Mouse (Mus musculus): ENCODE measurements at regions not wholly inside any gene's neighbourhood (a gene's known extent, or its start where the extent isn't known, plus 50 kb on each side); places are given as distances from the start of the nearest gene placed in this dataset.

DNA sequence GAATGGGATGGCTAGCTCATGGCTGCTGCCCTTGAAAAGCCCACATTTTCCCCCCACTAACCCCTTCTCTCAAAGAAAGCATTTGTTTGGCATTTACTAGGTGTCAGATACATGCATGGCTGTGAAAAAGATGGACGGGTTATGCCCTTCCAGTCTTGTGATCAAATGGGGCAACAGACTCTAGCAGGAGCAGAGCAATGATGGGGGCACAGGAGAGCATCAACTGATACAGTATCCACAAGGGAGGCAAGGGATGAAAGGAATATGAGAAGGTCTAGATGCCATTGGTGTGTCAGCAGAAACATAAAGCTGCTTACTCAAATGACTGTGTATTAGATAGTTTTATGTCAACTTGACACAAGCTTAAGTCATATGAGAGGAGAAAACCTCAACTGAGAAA, 315.9 kb downstream of the Mycn start:
- Histone ChIP-seq H3K4me3 (ENCODE audit: low read length) (no peak overlapping the region), H3K27me3 (ENCODE audit: insufficient read depth, low read length) (no peaks in the 10 kb centered on the region), H3K4me1 (ENCODE audit: insufficient read depth, low read length) (no peaks in the 10 kb centered on the region), H3K9ac (replicated peaks; ENCODE audit: low read length) (no peak overlapping the region), H3K4me2 (ENCODE audit: low read depth, low read length) (no peak overlapping the region), H3K9me3 (ENCODE audit: low read length) (no peaks in the 10 kb centered on the region), H3K36me3 (ENCODE audit: insufficient read depth, low read length) (no peaks in the 10 kb centered on the region), H3K27ac (no peak overlapping the region)
- TF ChIP-seq CTCF (IDR thresholded peaks at IDR 0.05; ENCODE audit: low read depth) = no peak
- DNase-seq (ENCODE audit: low spot score) (no peak), ATAC-seq (no peak)
- 91% methylated on average over 1 of the region's 1 CpGs for WGBS

DNA sequence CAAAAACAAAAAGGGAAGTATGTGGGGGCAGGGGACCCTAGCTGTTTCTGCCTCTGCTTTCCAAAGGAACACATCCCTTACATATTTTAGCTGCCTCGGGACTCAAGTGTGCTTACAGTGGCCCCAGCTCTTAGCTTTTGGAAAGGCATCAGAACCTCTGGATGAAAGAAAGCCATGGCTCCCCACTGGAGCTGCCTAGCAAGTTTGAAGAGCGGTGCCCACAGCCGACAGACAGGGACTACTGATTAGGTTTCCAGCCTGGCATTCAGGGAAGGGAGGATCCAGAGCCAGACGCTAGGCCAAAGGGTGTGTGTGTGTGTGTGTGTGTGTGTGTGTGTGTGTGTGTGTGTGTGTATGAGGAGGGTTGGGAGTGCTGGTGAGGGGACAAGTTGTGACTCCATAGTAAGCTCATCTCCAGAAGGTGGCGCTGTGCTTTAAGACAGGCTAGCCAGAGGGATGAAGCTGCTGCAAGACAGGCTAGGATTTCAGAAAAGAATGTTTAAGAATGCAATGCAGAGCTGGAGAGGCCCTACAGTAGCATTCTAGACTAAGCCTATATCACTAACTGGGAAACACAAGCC, 318.9 kb downstream of the Mycn start:
- Histone ChIP-seq H3K27ac (no peak overlapping the region; the same call in 1 of the 2 replicates), H3K27me3 (ENCODE audit: insufficient read depth, low read length) (no peaks in the 10 kb centered on the region), H3K9ac (replicated peaks; ENCODE audit: low read length) (no peak overlapping the region), H3K36me3 (ENCODE audit: insufficient read depth, low read length) (no peaks in the 10 kb centered on the region), H3K9me3 (ENCODE audit: low read length) (no peaks in the 10 kb centered on the region), H3K4me2 (ENCODE audit: low read depth, low read length) (no peak overlapping the region), H3K4me1 (ENCODE audit: insufficient read depth, low read length) (no peaks in the 10 kb centered on the region), H3K4me3 (ENCODE audit: low read length) (no peak overlapping the region)
- peak; percentile 92 for ATAC-seq
- 18% methylated on average over 5 of the region's 5 CpGs for WGBS
- DNase-seq (ENCODE audit: low spot score) = peak; percentile 98
- peak; percentile 91 for TF ChIP-seq CTCF (IDR thresholded peaks at IDR 0.05; ENCODE audit: low read depth)

- Histone ChIP-seq H3K36me3 (ENCODE audit: insufficient read depth, low read length) (no peaks in the 10 kb centered on the region), H3K9ac (replicated peaks; ENCODE audit: low read length) (no peak overlapping the region), H3K4me1 (ENCODE audit: insufficient read depth, low read length) (no peaks in the 10 kb centered on the region), H3K27ac (no peak overlapping the region), H3K9me3 (ENCODE audit: low read length) (no peaks in the 10 kb centered on the region), H3K27me3 (ENCODE audit: insufficient read depth, low read length) (no peaks in the 10 kb centered on the region), H3K4me2 (ENCODE audit: low read depth, low read length) (no peak overlapping the region), H3K4me3 (ENCODE audit: low read length) (no peak overlapping the region)
- no peak for TF ChIP-seq CTCF (IDR thresholded peaks at IDR 0.05; ENCODE audit: low read depth)
- no peak for ATAC-seq
- DNase-seq (ENCODE audit: low spot score) = no peak
- WGBS = 71% methylated on average over 9 of the region's 9 CpGs
These were observed 320.2 kb downstream of the Mycn start for GRCm38 (mm10) chr12:12621506-12621905.

- H3K27ac ChIP-seq = no peak overlapping the region
- H3K4me3 ChIP-seq (ENCODE audit: low read length) = no peak overlapping the region
- ATAC-seq (peak; percentile 60), DNase-seq (ENCODE audit: low spot score) (peak; percentile 70)
- H3K27me3 ChIP-seq (ENCODE audit: insufficient read depth, low read length) = no peaks in the 10 kb centered on the region
- H3K4me1 ChIP-seq (ENCODE audit: insufficient read depth, low read length) = no peaks in the 10 kb centered on the region
- no peak for TF ChIP-seq CTCF (IDR thresholded peaks at IDR 0.05; ENCODE audit: low read depth)
- no peaks in the 10 kb centered on the region for H3K36me3 ChIP-seq (ENCODE audit: insufficient read depth, low read length)
- WGBS = 54% methylated on average over 5 of the region's 5 CpGs
- H3K9ac ChIP-seq (replicated peaks; ENCODE audit: low read length) = no peak overlapping the region
- H3K9me3 ChIP-seq (ENCODE audit: low read length) = no peaks in the 10 kb centered on the region
- no peak overlapping the region for H3K4me2 ChIP-seq (ENCODE audit: low read depth, low read length)
These were observed 321.4 kb downstream of the Mycn start for GRCm38 (mm10) chr12:12620316-12620715.

DNA sequence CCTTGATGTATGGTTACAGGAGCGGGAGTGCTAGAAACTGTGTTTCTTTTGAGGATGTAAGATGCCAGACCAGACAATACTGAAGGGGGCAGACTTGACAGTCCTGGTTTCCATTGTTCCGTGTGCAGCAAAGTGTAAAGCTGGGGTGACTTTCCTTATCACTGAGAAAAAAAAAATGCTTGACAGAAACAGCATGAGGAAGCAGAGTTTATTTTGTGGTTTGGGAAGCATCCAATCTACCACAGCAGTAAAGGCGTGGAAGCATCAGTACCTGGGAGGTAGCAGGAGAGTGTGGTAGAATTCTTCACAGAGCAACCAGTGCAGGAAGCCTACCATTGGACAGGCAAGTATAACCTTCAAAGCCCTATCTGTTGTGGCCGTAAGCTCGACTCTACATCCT, 322.3 kb downstream of the Mycn start:
- WGBS = 65% methylated on average over 5 of the region's 5 CpGs
- Histone ChIP-seq H3K27ac (no peak overlapping the region), H3K9ac (replicated peaks; ENCODE audit: low read length) (no peak overlapping the region), H3K36me3 (ENCODE audit: insufficient read depth, low read length) (no peaks in the 10 kb centered on the region), H3K4me1 (ENCODE audit: insufficient read depth, low read length) (no peaks in the 10 kb centered on the region), H3K4me2 (ENCODE audit: low read depth, low read length) (no peak overlapping the region), H3K9me3 (ENCODE audit: low read length) (no peaks in the 10 kb centered on the region), H3K4me3 (ENCODE audit: low read length) (no peak overlapping the region), H3K27me3 (ENCODE audit: insufficient read depth, low read length) (no peaks in the 10 kb centered on the region)
- TF ChIP-seq CTCF (IDR thresholded peaks at IDR 0.05; ENCODE audit: low read depth) = no peak
- DNase-seq (ENCODE audit: low spot score) (peak; percentile 7), ATAC-seq (no peak)

DNA sequence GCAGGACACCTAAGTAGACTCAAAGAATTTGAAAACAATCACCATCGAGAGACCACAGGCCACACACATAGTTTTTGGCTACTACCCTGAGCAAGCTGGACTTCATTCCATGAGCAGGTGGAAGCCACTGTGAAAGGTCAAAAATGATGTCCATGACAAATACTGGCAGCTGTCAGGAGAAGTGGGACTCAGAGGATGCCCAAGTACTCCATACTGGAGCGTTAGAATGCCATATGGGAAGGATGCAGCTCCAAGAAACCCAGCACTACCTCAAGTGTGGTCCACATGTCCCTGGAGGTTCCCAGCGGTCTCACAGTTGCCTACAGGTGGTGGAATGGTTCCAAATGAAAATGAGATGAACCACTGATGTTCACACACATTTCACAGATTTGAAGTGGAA, 329.2 kb downstream of the Mycn start:
- ATAC-seq (peak; percentile 61; the same call in 1 of the 2 replicates), DNase-seq (ENCODE audit: low spot score) (peak; percentile 57)
- H3K4me1 ChIP-seq (ENCODE audit: insufficient read depth, low read length) = no peaks in the 10 kb centered on the region
- 73% methylated on average over 3 of the region's 3 CpGs for WGBS
- H3K9me3 ChIP-seq (ENCODE audit: low read length) = no peaks in the 10 kb centered on the region
- H3K4me3 ChIP-seq (ENCODE audit: low read length) = no peak overlapping the region
- no peaks in the 10 kb centered on the region for H3K27me3 ChIP-seq (ENCODE audit: insufficient read depth, low read length)
- no peak overlapping the region for H3K9ac ChIP-seq (replicated peaks; ENCODE audit: low read length)
- no peaks in the 10 kb centered on the region for H3K36me3 ChIP-seq (ENCODE audit: insufficient read depth, low read length)
- no peak overlapping the region for H3K27ac ChIP-seq
- no peak overlapping the region for H3K4me2 ChIP-seq (ENCODE audit: low read depth, low read length)
- no peak for TF ChIP-seq CTCF (IDR thresholded peaks at IDR 0.05; ENCODE audit: low read depth)

- WGBS = 53% methylated on average over 4 of the region's 4 CpGs
- Histone ChIP-seq H3K4me3 (ENCODE audit: low read length) (no peak overlapping the region), H3K27me3 (ENCODE audit: insufficient read depth, low read length) (no peaks in the 10 kb centered on the region), H3K4me1 (ENCODE audit: insufficient read depth, low read length) (no peaks in the 10 kb centered on the region), H3K9ac (replicated peaks; ENCODE audit: low read length) (no peak overlapping the region), H3K9me3 (ENCODE audit: low read length) (no peaks in the 10 kb centered on the region), H3K36me3 (ENCODE audit: insufficient read depth, low read length) (no peaks in the 10 kb centered on the region), H3K4me2 (ENCODE audit: low read depth, low read length) (no peak overlapping the region), H3K27ac (no peak overlapping the region)
- ATAC-seq (peak; percentile 89), DNase-seq (ENCODE audit: low spot score) (peak; percentile 66)
- TF ChIP-seq CTCF (IDR thresholded peaks at IDR 0.05; ENCODE audit: low read depth) = no peak
These were observed 330.9 kb downstream of the Mycn start for GRCm38 (mm10) chr12:12610861-12611260.

Measured in hindbrain, postnatal 0 days (tissue).